Mouse (Mus musculus) midbrain, embryonic 11.5 days (tissue): ENCODE measurements around the gene Rnf182. TPM values are rescaled to one million over a fixed set of nuclear protein-coding genes. Genes with fewer than 3 reads are reported as not detected.

Source experiments
- ATAC-seq: fragments of 200-750 bp; cut with Nextera tagmentation; 2 replicates; pipeline ENCODE4 v1.8.0; 2017; ENCODE audit warnings: moderate TSS enrichment, moderate library complexity; ENCODE audit not compliant: low FRiP score
- DNase-seq: peaks from one replicate; pipeline ENCODE4 v3.0.0; 2015; ENCODE audit warnings: low spot score; ENCODE audit errors: missing footprints
- H3K27ac ChIP-seq: fragments of 300-500 bp; sonication (generic); 2 replicates; pipeline ENCODE4 v1.5.1; 2014; ENCODE audit warnings: low read depth, low read length
- H3K27me3 ChIP-seq: fragments of 300-500 bp; sonication (generic); 2 replicates; pipeline ENCODE4 v1.6.1; 2014; ENCODE audit warnings: mild to moderate bottlenecking, low read length, moderate library complexity, mixed read lengths; ENCODE audit not compliant: control insufficient read depth, insufficient read depth
- H3K36me3 ChIP-seq: fragments of 300-500 bp; sonication (generic); 2 replicates; pipeline ENCODE4 v1.6.1; 2014; ENCODE audit warnings: mild to moderate bottlenecking, low read length, moderate library complexity, mixed read lengths; ENCODE audit not compliant: control insufficient read depth, insufficient read depth
- H3K4me1 ChIP-seq: fragments of 300-500 bp; sonication (generic); 2 replicates; pipeline ENCODE4 v1.6.1; 2014; ENCODE audit warnings: low read length; ENCODE audit not compliant: control insufficient read depth, insufficient read depth
- H3K4me2 ChIP-seq: fragments of 300-500 bp; sonication (generic); 2 replicates; pipeline ENCODE4 v1.6.1; 2014; ENCODE audit warnings: mild to moderate bottlenecking, moderate library complexity
- H3K4me3 ChIP-seq: fragments of 300-500 bp; sonication (generic); 2 replicates; pipeline ENCODE4 v1.5.1; 2014; ENCODE audit warnings: low read depth, low read length
- H3K9ac ChIP-seq: fragments of 300-500 bp; sonication (generic); 2 replicates; pipeline ENCODE4 v1.6.1; 2014; ENCODE audit warnings: low read length
- H3K9me3 ChIP-seq: fragments of 300-500 bp; sonication (generic); 2 replicates; pipeline ENCODE4 v1.6.1; 2016; ENCODE audit warnings: low read length; ENCODE audit not compliant: control insufficient read depth
- WGBS: fragments of 180-500 bp; shearing (Covaris S2); extraction: QIAGEN DNeasy Blood & Tissue Kit; methylation state at CpG from one replicate; pipeline ENCODE4 v1.1.7; 2014; 5-methylcytosine and 5-hydroxymethylcytosine counted together
- polyA plus RNA-seq: library from polyadenylated mRNA; unstranded; fragments of >200 nt; fragmentation: Nextera tagmentation; extraction: Ambion mirVana; gene quantifications from 2 replicates; pipeline ENCODE4 v1.2.1, GENCODE M21; 2014

Gene Rnf182
- polyA plus RNA-seq, 1 experiment from 2014 or later = 7.7 TPM

GRCm38 (mm10) chr13:43720496-43720895 is 105.0 kb downstream of the Rnf182 start:
- no peaks in the 10 kb centered on the region for H3K9me3 ChIP-seq
- no peaks in the 10 kb centered on the region; the same call in 1 of the 2 replicates for H3K4me1 ChIP-seq
- DNase-seq = peak; percentile 70
- H3K27me3 ChIP-seq = no peaks in the 10 kb centered on the region
- H3K27ac ChIP-seq = no peak overlapping the region
- H3K36me3 ChIP-seq = no peaks in the 10 kb centered on the region
- H3K4me2 ChIP-seq = no peak overlapping the region
- no peak overlapping the region for H3K9ac ChIP-seq
- H3K4me3 ChIP-seq = no peak overlapping the region
- ATAC-seq = no peak
- 85% methylated on average over 8 of the region's 8 CpGs for WGBS

Other genes starting within 250 kb of the Rnf182 start
- gene Nol7, start 217.3 kb upstream of the Rnf182 start, polyA plus RNA-seq = 236 and 255 TPM in 2 replicates
- 10.9 and 15.9 TPM in 2 replicates for gene Ranbp9, start 134.4 kb upstream of the Rnf182 start, polyA plus RNA-seq
- 10.8 and 11.2 TPM in 2 replicates for gene Mcur1, start 55.5 kb upstream of the Rnf182 start, polyA plus RNA-seq
- 6.0 and 7.1 TPM in 2 replicates for gene Cd83, start 169.1 kb downstream of the Rnf182 start, polyA plus RNA-seq